Mouse (Mus musculus): ENCODE results near the gene Rbm18. TPM values are rescaled to one million over a fixed set of nuclear protein-coding genes. Genes with fewer than 3 reads are reported as not detected.

The Rbm18 gene
- polyA plus RNA-seq, 1 experiment from 2014 or later, result 96.2 TPM

DNA sequence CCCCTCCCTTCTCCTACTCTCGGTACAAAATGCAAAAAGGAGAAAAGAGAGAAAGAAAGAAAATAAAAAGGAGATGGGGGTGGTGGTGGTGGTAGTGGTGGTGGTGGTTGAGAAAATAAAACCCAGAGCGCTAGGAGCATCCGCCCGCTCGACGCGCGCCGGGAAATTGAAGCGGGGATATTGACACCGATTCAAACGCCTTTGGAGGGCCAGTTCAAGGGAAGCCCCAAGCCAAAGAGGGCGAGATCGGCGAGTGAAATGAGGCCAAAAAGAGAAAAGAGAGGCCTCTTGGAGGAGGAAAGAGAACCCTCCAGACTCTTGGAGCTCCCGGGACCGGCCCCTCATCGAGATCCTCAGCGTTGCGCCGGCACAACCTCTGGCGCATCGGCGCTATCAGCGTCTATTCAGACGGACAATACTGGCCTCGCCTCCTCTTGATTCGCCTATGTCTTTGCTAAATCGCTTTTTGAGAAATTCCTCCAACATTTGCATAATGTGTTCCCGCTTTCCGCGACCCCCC is 32.1 kb downstream of the Rbm18 start:
- Histone ChIP-seq H3K27ac (peak overlapping the region; percentile 92), H3K36me3 (no peaks in the 10 kb centered on the region), H3K9ac (peak overlapping the region; percentile 88), H3K4me1 (peaks cover 52% of the 10 kb centered on the region), H3K27me3 (peaks cover 80% of the 10 kb centered on the region), H3K4me2 (replicated peaks) (peak overlapping the region; percentile 77), H3K9me3 (no peaks in the 10 kb centered on the region), H3K4me3 (peak overlapping the region; percentile 62)
- ATAC-seq (ENCODE audit: insufficient number of reproducible peaks, insufficient read depth, low FRiP score, low TSS enrichment), result no peak
- WGBS, result under 1% methylated on average over 32 of the region's 32 CpGs

DNA sequence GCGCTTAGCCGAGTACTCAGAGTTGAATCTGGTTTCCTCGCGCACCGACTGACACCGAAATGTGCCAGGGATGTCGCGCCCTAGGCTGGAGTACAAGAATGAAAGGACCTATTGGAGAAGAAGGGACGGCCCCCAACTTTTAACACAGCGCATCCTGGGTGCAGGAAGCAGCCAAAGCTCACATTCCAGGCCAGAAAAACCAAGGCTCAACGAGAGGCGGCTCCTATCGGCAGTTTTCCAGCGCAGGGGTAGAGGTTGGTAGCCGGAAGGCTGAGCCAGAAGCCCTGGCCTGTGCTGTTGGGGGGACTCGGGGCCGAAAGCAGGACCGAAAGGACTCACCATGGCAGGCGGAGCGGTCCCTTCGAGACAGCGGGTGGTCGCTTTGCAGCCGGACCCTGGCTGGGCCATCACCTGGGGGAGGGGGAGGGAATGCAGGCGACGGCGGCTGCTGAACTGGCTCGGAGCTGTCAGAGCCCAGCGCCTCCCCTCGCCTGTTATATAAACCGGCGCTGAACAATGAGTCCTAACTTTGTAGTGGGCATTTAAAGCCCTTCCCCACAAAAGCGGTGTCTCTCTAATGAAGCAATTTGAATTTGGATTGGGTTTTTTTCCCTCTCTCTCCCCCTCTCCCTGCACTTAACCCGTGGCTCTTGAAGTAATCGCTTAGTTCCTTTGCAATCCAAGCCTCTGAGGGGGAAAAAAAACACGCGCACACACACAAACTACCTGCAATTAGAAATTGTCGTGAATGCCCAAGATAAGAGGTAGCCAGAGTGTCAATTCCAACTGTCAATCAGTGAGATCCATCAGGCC is 32.8 kb downstream of the Rbm18 start:
- WGBS, result under 1% methylated on average over 38 of the region's 38 CpGs
- Histone ChIP-seq H3K4me1 (peaks cover 49% of the 10 kb centered on the region), H3K36me3 (no peaks in the 10 kb centered on the region), H3K27me3 (peaks cover 85% of the 10 kb centered on the region), H3K9me3 (no peaks in the 10 kb centered on the region), H3K27ac (peak overlapping the region; percentile 92), H3K9ac (peak overlapping the region; percentile 88), H3K4me2 (replicated peaks) (peak overlapping the region; percentile 77), H3K4me3 (peak overlapping the region; percentile 62)
- no peak for ATAC-seq (ENCODE audit: insufficient number of reproducible peaks, insufficient read depth, low FRiP score, low TSS enrichment)

DNA sequence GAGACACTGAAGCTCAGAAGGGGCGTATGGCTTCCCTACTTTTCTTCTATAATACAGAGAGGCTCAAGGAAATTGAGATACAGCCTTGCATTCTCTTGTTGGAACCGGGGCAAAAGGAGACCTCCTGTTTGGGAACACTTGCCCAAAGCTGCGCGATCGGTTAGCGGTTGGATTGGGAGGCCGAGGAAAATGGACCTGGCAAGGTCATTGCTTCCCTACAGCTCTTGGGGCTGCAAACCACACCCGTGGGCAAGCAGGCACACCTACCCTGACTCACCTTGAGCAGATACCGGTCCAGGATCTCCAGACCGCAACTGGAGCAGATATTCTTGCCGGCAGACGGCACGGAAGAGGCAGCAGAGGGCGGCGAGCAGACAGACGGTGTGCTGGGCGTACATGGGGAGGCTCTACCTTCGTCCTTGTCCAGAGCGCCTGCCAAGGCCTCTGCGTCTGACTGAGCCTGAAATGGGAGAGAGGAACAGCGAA is 33.5 kb downstream of the Rbm18 start:
- 2% methylated on average over 21 of the region's 21 CpGs for WGBS
- H3K9me3 ChIP-seq, result no peaks in the 10 kb centered on the region
- peak overlapping the region; percentile 62 for H3K4me3 ChIP-seq
- H3K27ac ChIP-seq, result peak overlapping the region; percentile 92
- no peak for ATAC-seq (ENCODE audit: insufficient number of reproducible peaks, insufficient read depth, low FRiP score, low TSS enrichment)
- peak overlapping the region; percentile 88 for H3K9ac ChIP-seq
- H3K4me1 ChIP-seq, result peaks cover 48% of the 10 kb centered on the region
- H3K4me2 ChIP-seq (replicated peaks), result peak overlapping the region; percentile 77
- H3K27me3 ChIP-seq, result peaks cover 91% of the 10 kb centered on the region
- H3K36me3 ChIP-seq, result no peaks in the 10 kb centered on the region

DNA sequence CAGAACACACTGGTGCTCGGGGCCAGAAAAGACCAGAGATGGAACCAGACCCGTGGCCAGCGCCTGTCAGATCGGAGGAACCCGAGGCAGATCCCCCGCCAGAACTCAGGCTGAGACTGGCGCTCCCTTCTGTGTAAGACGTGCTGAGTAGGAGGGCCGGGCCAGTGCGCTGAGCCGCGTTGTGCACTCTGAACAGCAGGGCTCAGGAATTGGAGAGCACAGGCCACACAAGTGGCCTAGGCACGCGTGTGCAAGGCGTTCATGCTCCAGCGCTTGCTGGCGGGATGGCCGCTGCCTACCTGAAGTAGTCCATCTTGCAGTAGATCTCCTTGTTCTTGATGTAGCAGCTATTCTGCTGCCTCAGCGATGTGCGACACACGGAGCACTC is 34.0 kb downstream of the Rbm18 start:
- Histone ChIP-seq H3K36me3 (no peaks in the 10 kb centered on the region), H3K9me3 (no peaks in the 10 kb centered on the region), H3K9ac (peak overlapping the region; percentile 88), H3K27me3 (peaks cover 91% of the 10 kb centered on the region), H3K4me1 (peaks cover 52% of the 10 kb centered on the region), H3K27ac (peak overlapping the region; percentile 92), H3K4me3 (peak overlapping the region; percentile 62), H3K4me2 (replicated peaks) (peak overlapping the region; percentile 77)
- 1% methylated on average over 21 of the region's 21 CpGs for WGBS
- ATAC-seq (ENCODE audit: insufficient number of reproducible peaks, insufficient read depth, low FRiP score, low TSS enrichment), result peak; percentile 59; the same call in 1 of the 2 replicates

DNA sequence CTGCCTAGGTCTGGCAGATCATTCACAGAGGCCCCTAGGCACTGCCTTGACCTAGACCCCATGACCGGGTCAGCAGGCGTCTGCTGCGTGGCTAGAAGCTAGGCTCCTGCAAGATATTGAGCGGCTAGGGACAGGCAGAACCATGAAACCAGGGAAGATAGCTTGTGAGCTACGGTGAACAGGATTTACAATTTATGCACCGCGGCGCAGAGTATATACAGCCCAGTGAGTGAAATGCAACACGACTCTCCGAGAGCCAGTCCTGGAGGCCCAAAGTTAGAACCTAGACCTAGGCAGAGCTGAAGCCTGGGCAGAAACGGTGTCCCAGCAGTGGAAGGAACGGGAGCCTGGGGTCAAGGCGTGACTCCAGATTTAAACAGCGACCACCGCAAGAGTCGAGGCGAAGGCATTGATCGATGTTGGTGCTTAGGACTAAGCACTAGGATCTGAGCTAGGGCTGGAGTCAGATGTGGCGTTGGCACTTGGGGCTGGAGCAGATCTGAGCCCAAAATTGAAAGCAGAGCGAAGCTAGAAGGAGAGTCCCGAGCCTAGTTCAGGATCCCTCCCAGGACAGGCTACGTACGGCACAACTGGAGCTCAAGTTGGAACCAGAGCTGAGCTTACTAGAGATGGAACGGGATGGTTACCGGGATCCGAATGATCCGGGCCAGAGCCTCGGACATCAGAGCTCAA is 34.6 kb downstream of the Rbm18 start:
- Histone ChIP-seq H3K27me3 (peaks cover 90% of the 10 kb centered on the region), H3K9ac (peak overlapping the region; percentile 88), H3K4me1 (peaks cover 54% of the 10 kb centered on the region), H3K4me3 (peak overlapping the region; percentile 62), H3K27ac (peak overlapping the region; percentile 92), H3K36me3 (no peaks in the 10 kb centered on the region), H3K4me2 (replicated peaks) (peak overlapping the region; percentile 77), H3K9me3 (no peaks in the 10 kb centered on the region)
- WGBS, result 1% methylated on average over 28 of the region's 28 CpGs
- ATAC-seq (ENCODE audit: insufficient number of reproducible peaks, insufficient read depth, low FRiP score, low TSS enrichment), result no peak

DNA sequence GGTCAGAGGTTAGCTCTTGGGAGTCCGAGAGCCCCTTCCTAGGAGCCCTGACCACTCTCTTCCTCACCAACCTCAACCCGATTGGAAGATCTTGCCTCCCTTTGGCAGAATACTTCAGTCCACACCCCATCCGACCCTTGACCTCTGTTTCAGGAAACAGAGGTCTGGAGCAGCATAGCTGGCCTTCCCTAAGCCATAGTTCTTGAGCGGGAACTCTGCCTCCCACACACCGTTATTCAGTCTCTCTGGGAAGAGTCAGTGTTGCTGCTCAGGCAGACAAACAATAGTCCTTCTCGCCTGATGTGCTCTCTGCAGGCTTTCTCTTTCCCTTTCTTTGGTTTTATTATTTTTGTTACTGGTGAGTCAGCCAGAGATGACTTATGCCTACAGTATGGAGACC is 36.8 kb downstream of the Rbm18 start:
- no peak overlapping the region for H3K9ac ChIP-seq
- H3K27ac ChIP-seq, result no peak overlapping the region
- peaks cover 39% of the 10 kb centered on the region for H3K4me1 ChIP-seq
- 8% methylated on average over 6 of the region's 6 CpGs for WGBS
- no peaks in the 10 kb centered on the region for H3K36me3 ChIP-seq
- peak overlapping the region; percentile 28 for H3K4me2 ChIP-seq (replicated peaks)
- ATAC-seq (ENCODE audit: insufficient number of reproducible peaks, insufficient read depth, low FRiP score, low TSS enrichment), result no peak
- 0 out of 2 replicates have a peak overlapping the region, but pooled peaks have one; percentile 4 for H3K4me3 ChIP-seq
- H3K9me3 ChIP-seq, result no peaks in the 10 kb centered on the region
- peaks cover 91% of the 10 kb centered on the region for H3K27me3 ChIP-seq

DNA sequence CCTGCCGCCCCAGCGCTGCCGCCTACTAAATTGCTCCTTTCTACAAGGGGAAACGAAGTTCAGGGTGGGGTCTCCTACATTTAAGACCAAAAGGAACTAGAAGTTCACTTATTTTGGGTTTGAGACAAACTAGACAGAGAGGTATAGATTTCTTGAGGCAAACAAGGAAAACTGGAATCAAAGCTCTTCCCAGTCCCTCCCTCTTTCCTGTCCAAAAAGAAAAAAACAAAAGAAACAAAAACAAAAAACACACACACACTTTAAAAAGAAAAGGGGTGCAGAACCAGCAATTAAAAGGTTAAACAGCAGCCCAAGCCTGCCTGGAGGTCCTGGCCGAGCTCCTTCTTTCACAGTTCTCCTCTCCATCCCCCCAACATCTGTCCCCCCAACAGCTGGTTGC is 38.6 kb downstream of the Rbm18 start:
- 6% methylated on average over 5 of the region's 5 CpGs for WGBS
- ATAC-seq (ENCODE audit: insufficient number of reproducible peaks, insufficient read depth, low FRiP score, low TSS enrichment), result no peak
- Histone ChIP-seq H3K27me3 (peaks cover 97% of the 10 kb centered on the region), H3K4me3 (peak overlapping the region; percentile 17), H3K4me2 (replicated peaks) (peak overlapping the region; percentile 39), H3K27ac (peak overlapping the region; percentile 41; the same call in 1 of the 2 replicates), H3K36me3 (no peaks in the 10 kb centered on the region), H3K9ac (0 out of 2 replicates have a peak overlapping the region, but pooled peaks have one; percentile 2), H3K4me1 (peaks cover 31% of the 10 kb centered on the region), H3K9me3 (no peaks in the 10 kb centered on the region)

DNA sequence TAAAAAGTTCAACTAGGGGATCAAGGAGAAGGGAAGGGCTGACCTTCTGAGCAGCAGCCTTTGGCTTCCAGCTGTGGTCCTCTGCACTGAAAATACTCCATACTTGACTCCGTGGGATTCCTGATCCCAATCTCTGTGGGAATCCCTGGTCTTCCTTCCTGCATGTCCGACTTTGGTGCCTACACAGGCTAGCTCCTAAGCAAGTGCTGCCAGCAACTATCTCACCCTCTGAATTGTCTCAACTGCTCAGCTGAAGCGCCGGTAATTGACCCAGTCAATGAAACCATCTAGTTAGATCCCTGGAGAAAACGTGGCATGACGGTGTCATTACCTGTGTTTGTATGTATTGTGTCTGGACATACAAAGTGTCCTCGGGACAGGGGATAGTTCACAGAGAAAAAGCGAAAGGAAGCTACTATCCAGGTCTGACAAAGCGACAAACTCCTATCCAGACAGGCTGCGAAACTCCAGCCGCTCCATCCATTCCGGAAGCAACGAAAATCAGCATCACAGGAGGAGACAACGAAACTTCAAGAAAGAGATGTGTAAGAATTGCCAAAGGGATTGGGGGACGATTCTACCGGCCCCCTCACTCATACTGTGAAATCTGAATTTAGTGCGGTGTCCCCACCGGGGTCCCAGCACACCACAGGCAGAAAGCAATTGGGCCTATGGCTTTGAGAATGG is 39.3 kb downstream of the Rbm18 start:
- Histone ChIP-seq H3K4me1 (peaks cover 23% of the 10 kb centered on the region), H3K4me2 (replicated peaks) (peak overlapping the region; percentile 39), H3K36me3 (no peaks in the 10 kb centered on the region), H3K27ac (peak overlapping the region; percentile 41; the same call in 1 of the 2 replicates), H3K27me3 (peaks cover 97% of the 10 kb centered on the region), H3K4me3 (no peak overlapping the region), H3K9me3 (no peaks in the 10 kb centered on the region), H3K9ac (no peak overlapping the region)
- ATAC-seq (ENCODE audit: insufficient number of reproducible peaks, insufficient read depth, low FRiP score, low TSS enrichment), result no peak
- 6% methylated on average over 18 of the region's 18 CpGs for WGBS

DNA sequence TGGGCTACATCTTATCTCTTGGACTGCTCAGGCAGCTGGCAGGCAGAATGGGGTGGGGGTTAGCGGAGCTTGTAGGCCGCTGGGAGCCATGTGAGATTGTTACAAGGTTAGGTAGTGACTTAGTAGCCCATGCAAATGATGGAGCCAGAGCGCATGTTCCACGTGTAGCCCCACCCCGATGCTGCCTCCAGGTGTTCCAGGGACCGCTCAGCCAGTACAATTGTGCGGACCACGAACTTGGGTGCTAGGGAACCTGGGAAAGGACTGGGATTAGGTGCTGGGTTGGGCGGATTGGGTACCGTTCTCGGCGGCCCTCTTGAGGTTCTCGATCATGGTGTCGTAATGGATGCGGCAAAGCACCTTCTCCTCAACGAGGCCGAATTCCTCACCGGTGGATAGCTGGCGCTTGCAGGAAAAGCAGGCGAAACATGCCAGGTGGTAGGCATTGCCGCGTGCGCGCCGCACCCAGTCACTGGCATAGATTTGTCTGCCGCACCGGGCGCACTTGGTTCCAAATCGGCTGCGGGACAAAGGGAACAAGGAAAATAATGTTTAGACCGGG is 42.6 kb downstream of the Rbm18 start:
- 8% methylated on average over 31 of the region's 31 CpGs for WGBS
- H3K4me3 ChIP-seq, result no peak overlapping the region
- peaks cover 97% of the 10 kb centered on the region for H3K27me3 ChIP-seq
- H3K27ac ChIP-seq, result no peak overlapping the region
- ATAC-seq (ENCODE audit: insufficient number of reproducible peaks, insufficient read depth, low FRiP score, low TSS enrichment), result no peak
- peaks cover 33% of the 10 kb centered on the region for H3K4me1 ChIP-seq
- H3K9me3 ChIP-seq, result no peaks in the 10 kb centered on the region
- H3K4me2 ChIP-seq (replicated peaks), result 0 out of 2 replicates have a peak overlapping the region, but pooled peaks have one; percentile 7
- H3K9ac ChIP-seq, result no peak overlapping the region
- no peaks in the 10 kb centered on the region for H3K36me3 ChIP-seq

DNA sequence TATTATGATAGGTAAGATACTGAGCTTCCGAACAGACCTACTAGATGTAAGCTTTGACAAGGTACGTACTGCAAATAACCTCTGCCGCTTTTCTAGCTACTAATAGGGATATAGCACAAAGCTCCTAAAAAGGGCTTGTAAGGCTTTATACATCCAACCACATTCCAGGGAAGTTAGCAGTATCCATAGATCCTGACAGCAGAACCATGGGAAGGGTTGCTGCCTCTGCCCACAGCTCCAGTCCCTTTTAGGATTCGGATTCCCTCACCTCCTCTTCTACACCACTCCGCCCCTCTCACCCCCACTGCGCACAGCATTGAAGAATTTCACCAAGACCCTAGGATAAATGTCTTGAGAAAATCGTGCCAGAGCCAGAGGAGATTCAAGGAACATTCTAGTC is 43.3 kb downstream of the Rbm18 start:
- Histone ChIP-seq H3K36me3 (no peaks in the 10 kb centered on the region), H3K9ac (no peak overlapping the region), H3K4me2 (replicated peaks) (no peak overlapping the region), H3K4me3 (no peak overlapping the region), H3K4me1 (peaks cover 29% of the 10 kb centered on the region), H3K27ac (no peak overlapping the region), H3K9me3 (no peaks in the 10 kb centered on the region), H3K27me3 (peaks cover 94% of the 10 kb centered on the region)
- 21% methylated on average over 7 of the region's 7 CpGs for WGBS
- no peak for ATAC-seq (ENCODE audit: insufficient number of reproducible peaks, insufficient read depth, low FRiP score, low TSS enrichment)

DNA sequence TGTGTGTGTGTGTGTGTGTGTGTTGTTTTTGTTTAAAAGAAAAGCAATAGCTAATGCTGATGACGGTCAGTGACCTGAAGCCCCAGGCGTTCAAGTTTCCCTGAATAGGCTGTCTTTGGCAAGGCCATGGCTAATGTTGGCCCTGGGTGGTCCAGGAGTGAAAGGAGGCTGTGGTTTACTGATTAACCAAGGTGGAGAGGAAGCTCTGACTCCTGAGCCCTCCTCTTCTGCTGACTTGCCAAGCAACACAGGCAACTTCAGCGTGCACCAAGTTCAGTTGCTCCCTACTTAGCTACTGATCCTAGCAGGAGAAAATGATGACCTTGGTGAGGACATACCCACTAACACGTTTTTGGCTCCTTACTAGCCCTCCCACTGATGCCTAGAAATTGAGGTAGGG is 43.8 kb downstream of the Rbm18 start:
- no peak overlapping the region for H3K4me2 ChIP-seq (replicated peaks)
- H3K4me3 ChIP-seq, result no peak overlapping the region
- no peak overlapping the region for H3K27ac ChIP-seq
- whole genome bisulfite sequencing, result 12% methylated on average over 4 of the region's 4 CpGs
- H3K9me3 ChIP-seq, result no peaks in the 10 kb centered on the region
- H3K36me3 ChIP-seq, result no peaks in the 10 kb centered on the region
- H3K27me3 ChIP-seq, result peaks cover 92% of the 10 kb centered on the region
- H3K9ac ChIP-seq, result no peak overlapping the region
- peaks cover 23% of the 10 kb centered on the region for H3K4me1 ChIP-seq
- ATAC-seq (ENCODE audit: insufficient number of reproducible peaks, insufficient read depth, low FRiP score, low TSS enrichment), result no peak
